Mouse (Mus musculus) lung, embryonic 16.5 days (tissue): Measurements from ENCODE around the gene Ubxn4. TPM values are rescaled to one million over a fixed set of nuclear protein-coding genes. Genes with fewer than 3 reads are reported as not detected.
"Not testable (repeated sequence)": the region's sequence is repeated elsewhere in the genome, so short reads cannot be mapped to it uniquely, and the experiment has no call there.

Source experiments
- ATAC-seq: fragments of 200-750 bp; cut with Nextera tagmentation; 2 replicates; pipeline ENCODE4 v1.8.0; 2017; ENCODE audit warnings: low read depth, mild to moderate bottlenecking, moderate library complexity
- H3K27ac ChIP-seq: fragments of 300-500 bp; sonication (generic); 2 replicates; pipeline ENCODE4 v1.5.1; 2014; ENCODE audit warnings: mild to moderate bottlenecking, control low read depth, low read length
- H3K27me3 ChIP-seq: fragments of 300-500 bp; sonication (generic); 2 replicates; pipeline ENCODE4 v1.6.1; 2014; ENCODE audit warnings: low read depth, low read length, mixed read lengths; ENCODE audit not compliant: control insufficient read depth, insufficient read depth
- H3K36me3 ChIP-seq: fragments of 300-500 bp; sonication (generic); 2 replicates; pipeline ENCODE4 v1.6.1; 2014; ENCODE audit warnings: low read length; ENCODE audit not compliant: control insufficient read depth, insufficient read depth
- H3K4me1 ChIP-seq: fragments of 300-500 bp; sonication (generic); replicated peaks from 2 replicates; pipeline ENCODE4 v1.6.1; 2014; ENCODE audit warnings: low read length, mixed read lengths; ENCODE audit not compliant: control insufficient read depth, insufficient read depth
- H3K4me2 ChIP-seq: fragments of 300-500 bp; sonication (generic); 2 replicates; pipeline ENCODE4 v1.6.1; 2014; ENCODE audit warnings: low read depth, low read length, control low read depth
- H3K4me3 ChIP-seq: fragments of 300-500 bp; sonication (generic); 2 replicates; pipeline ENCODE4 v1.5.1; 2014; ENCODE audit warnings: mild to moderate bottlenecking, low read length, control low read depth
- H3K9ac ChIP-seq: fragments of 300-500 bp; sonication (generic); 2 replicates; pipeline ENCODE4 v1.6.1; 2014; ENCODE audit warnings: low read length, control low read depth
- H3K9me3 ChIP-seq: fragments of 300-500 bp; sonication (generic); 2 replicates; pipeline ENCODE4 v1.6.1; 2016; ENCODE audit warnings: low read length; ENCODE audit not compliant: control insufficient read depth
- WGBS: fragments of 180-500 bp; shearing (Covaris S2); extraction: QIAGEN DNeasy Blood & Tissue Kit; methylation state at CpG from one replicate; pipeline ENCODE4 v1.1.7; 2014; 5-methylcytosine and 5-hydroxymethylcytosine counted together
- polyA plus RNA-seq: library from polyadenylated mRNA; unstranded; fragments of >200 nt; fragmentation: Nextera tagmentation; extraction: Ambion mirVana; gene quantifications from 2 replicates; pipeline ENCODE4 v1.2.1, GENCODE M21; 2015

The Ubxn4 gene
- polyA plus RNA-seq, 1 experiment from 2014 or later: 57.1 TPM

- H3K4me3 ChIP-seq: no peak overlapping the region
- 57% methylated on average over 8 of the region's 8 CpGs for WGBS
- H3K4me1 ChIP-seq: no peaks in the 10 kb centered on the region
- no peaks in the 10 kb centered on the region for H3K27me3 ChIP-seq
- no peaks in the 10 kb centered on the region for H3K9me3 ChIP-seq
- H3K9ac ChIP-seq: no peak overlapping the region
- H3K27ac ChIP-seq: no peak overlapping the region
- ATAC-seq: no peak
- H3K36me3 ChIP-seq: no peaks in the 10 kb centered on the region
- H3K4me2 ChIP-seq: no peak overlapping the region
Observed at GRCm38 (mm10) chr1:128295296-128295695, 51.5 kb downstream of the Ubxn4 start.

GRCm38 (mm10) chr1:128295717-128296528 lies 52.2 kb downstream of the Ubxn4 start:
- Histone ChIP-seq H3K9me3 (no peaks in the 10 kb centered on the region), H3K27me3 (no peaks in the 10 kb centered on the region), H3K27ac (no peak overlapping the region), H3K4me3 (no peak overlapping the region), H3K4me2 (no peak overlapping the region), H3K9ac (no peak overlapping the region), H3K4me1 (no peaks in the 10 kb centered on the region), H3K36me3 (no peaks in the 10 kb centered on the region)
- no peak for ATAC-seq
- WGBS: 73% methylated on average over 5 of the region's 5 CpGs

- ATAC-seq: no peak
- H3K4me2 ChIP-seq: no peak overlapping the region
Observed at GRCm38 (mm10) chr1:128303900-128304299, 60.1 kb downstream of the Ubxn4 start.

GRCm38 (mm10) chr1:128309043-128309442 lies 65.3 kb downstream of the Ubxn4 start:
- Histone ChIP-seq H3K27ac (no peak overlapping the region), H3K4me2 (no peak overlapping the region), H3K4me1 (no peaks in the 10 kb centered on the region), H3K9ac (no peak overlapping the region), H3K27me3 (no peaks in the 10 kb centered on the region), H3K9me3 (no peaks in the 10 kb centered on the region), H3K4me3 (no peak overlapping the region), H3K36me3 (no peaks in the 10 kb centered on the region)
- 81% methylated on average over 3 of the region's 3 CpGs for WGBS
- ATAC-seq: no peak

More at GRCm38 (mm10) chr1:128303900-128304299, 60.1 kb downstream of the Ubxn4 start:
- Histone ChIP-seq H3K9me3 (no peaks in the 10 kb centered on the region), H3K9ac (no peak overlapping the region), H3K4me3 (no peak overlapping the region), H3K4me1 (no peaks in the 10 kb centered on the region), H3K27me3 (no peaks in the 10 kb centered on the region), H3K36me3 (no peaks in the 10 kb centered on the region), H3K27ac (no peak overlapping the region)
- WGBS: 88% methylated on average over 16 of the region's 16 CpGs

GRCm38 (mm10) chr1:128314665-128315064 lies 70.9 kb downstream of the Ubxn4 start:
- Histone ChIP-seq H3K36me3 (no peaks in the 10 kb centered on the region), H3K9ac (no peak overlapping the region), H3K27ac (no peak overlapping the region), H3K27me3 (no peaks in the 10 kb centered on the region), H3K4me1 (no peaks in the 10 kb centered on the region), H3K4me2 (no peak overlapping the region), H3K4me3 (no peak overlapping the region), H3K9me3 (no peaks in the 10 kb centered on the region)
- 53% methylated on average over 4 of the region's 4 CpGs for WGBS
- ATAC-seq: no peak

GRCm38 (mm10) chr1:128319266-128319665 lies 75.5 kb downstream of the Ubxn4 start:
- H3K27ac ChIP-seq, H3K4me3 ChIP-seq, H3K4me1 ChIP-seq, H3K4me2 ChIP-seq, H3K9ac ChIP-seq, H3K36me3 ChIP-seq, ATAC-seq, H3K27me3 ChIP-seq, H3K9me3 ChIP-seq: not testable (repeated sequence)
- WGBS: 85% methylated on average over 6 of the region's 6 CpGs

- Histone ChIP-seq H3K27me3 (no peaks in the 10 kb centered on the region), H3K9me3 (no peaks in the 10 kb centered on the region), H3K27ac (no peak overlapping the region), H3K4me2 (no peak overlapping the region), H3K4me1 (no peaks in the 10 kb centered on the region), H3K36me3 (peaks cover 4% of the 10 kb centered on the region), H3K9ac (no peak overlapping the region), H3K4me3 (no peak overlapping the region)
- no peak for ATAC-seq
- 81% methylated on average over 8 of the region's 8 CpGs for WGBS
Observed at GRCm38 (mm10) chr1:128323026-128323643, 79.4 kb downstream of the Ubxn4 start.

- WGBS: 76% methylated on average over 2 of the region's 2 CpGs
- no peaks in the 10 kb centered on the region for H3K9me3 ChIP-seq
- ATAC-seq: no peak
- H3K4me3 ChIP-seq: no peak overlapping the region
- no peak overlapping the region for H3K4me2 ChIP-seq
- H3K4me1 ChIP-seq: no peaks in the 10 kb centered on the region
- H3K27ac ChIP-seq: no peak overlapping the region
- no peaks in the 10 kb centered on the region for H3K27me3 ChIP-seq
- peaks cover 7% of the 10 kb centered on the region for H3K36me3 ChIP-seq
- H3K9ac ChIP-seq: no peak overlapping the region
Observed at GRCm38 (mm10) chr1:128324776-128325175, 81.0 kb downstream of the Ubxn4 start.

GRCm38 (mm10) chr1:128327165-128327564 lies 83.4 kb downstream of the Ubxn4 start:
- Histone ChIP-seq H3K36me3 (peaks cover 23% of the 10 kb centered on the region), H3K4me1 (no peaks in the 10 kb centered on the region), H3K4me3 (no peak overlapping the region), H3K27me3 (no peaks in the 10 kb centered on the region), H3K4me2 (no peak overlapping the region), H3K9ac (no peak overlapping the region), H3K27ac (no peak overlapping the region), H3K9me3 (no peaks in the 10 kb centered on the region)
- no peak for ATAC-seq
- WGBS: 79% methylated on average over 1 of the region's 1 CpGs
